Mouse (Mus musculus) CH12.LX (cell line): Measurements from ENCODE around the gene Olfr643.

Experiments used
- CHD1 ChIP-seq: IDR thresholded peaks from 2 replicates; pipeline ENCODE4 v1.6.1; 2012; ENCODE audit warnings: low read depth, low read length, improper control_type of control experiment, inconsistent platforms
- CHD2 ChIP-seq: IDR thresholded peaks from 2 replicates; pipeline ENCODE4 v1.6.1; 2011; ENCODE audit warnings: low read length, improper control_type of control experiment
- CTCF ChIP-seq, 2 experiments: IDR thresholded peaks in 1 of 2; conservative IDR thresholded peaks in 1 of 2; 2 replicates each; pipeline ENCODE4 v1.5.1; 2011 to 2012; ENCODE audit warnings: low read depth in 2 of 2, low read length in 2 of 2, improper control_type of control experiment in 1 of 2, inconsistent platforms in 1 of 2, mild to moderate bottlenecking in 1 of 2, moderate library complexity in 1 of 2
- E2F4 ChIP-seq: IDR thresholded peaks from 2 replicates; pipeline ENCODE4 v1.6.1; 2011; ENCODE audit warnings: low read depth, low read length, improper control_type of control experiment; ENCODE audit not compliant: insufficient replicate concordance
- GABPA ChIP-seq: IDR thresholded peaks from 2 replicates; pipeline ENCODE4 v1.6.1; 2012; ENCODE audit warnings: low read depth, low read length, improper control_type of control experiment, inconsistent platforms; ENCODE audit not compliant: insufficient replicate concordance
- HCFC1 ChIP-seq: IDR thresholded peaks from 2 replicates; pipeline ENCODE4 v1.6.1; 2012; ENCODE audit warnings: low read depth, mild to moderate bottlenecking, inconsistent platforms, low read length, improper control_type of control experiment
- JUND ChIP-seq: conservative IDR thresholded peaks from 2 replicates; pipeline ENCODE4 v1.6.1; 2011; ENCODE audit warnings: low read depth, low read length, improper control_type of control experiment
- KAT2A ChIP-seq: IDR thresholded peaks from 2 replicates; pipeline ENCODE4 v1.6.1; 2012; ENCODE audit warnings: low read length, improper control_type of control experiment, inconsistent platforms; ENCODE audit not compliant: insufficient replicate concordance
- NRF1 ChIP-seq: IDR thresholded peaks from 2 replicates; pipeline ENCODE4 v1.6.1; 2014; ENCODE audit warnings: low read depth, mild to moderate bottlenecking, inconsistent platforms, low read length, improper control_type of control experiment, moderate library complexity
- POLR2A ChIP-seq: IDR thresholded peaks from 2 replicates; pipeline ENCODE4 v1.6.1; 2011; ENCODE audit warnings: low read depth, mild to moderate bottlenecking, improper control_type of control experiment, low read length
- TBP ChIP-seq: conservative IDR thresholded peaks from 2 replicates; pipeline ENCODE4 v1.6.1; 2011; ENCODE audit warnings: low read depth, low read length, improper control_type of control experiment
- ZC3H11A ChIP-seq: IDR thresholded peaks from 2 replicates; pipeline ENCODE4 v1.6.1; 2012; ENCODE audit warnings: low read depth, mild to moderate bottlenecking, inconsistent platforms, low read length, improper control_type of control experiment
- ZMIZ1 ChIP-seq: IDR thresholded peaks from 2 replicates; pipeline ENCODE4 v1.6.1; 2012; ENCODE audit warnings: low read depth, mild to moderate bottlenecking, inconsistent platforms, low read length, improper control_type of control experiment
- ZNF384 ChIP-seq: IDR thresholded peaks from 2 replicates; pipeline ENCODE4 v1.6.1; 2012; ENCODE audit warnings: low read depth, low read length, improper control_type of control experiment, inconsistent platforms

- TF ChIP-seq JUND (no peak), ZMIZ1 (no peak), CTCF (conservative IDR thresholded peaks at IDR 0.05 in 1 of 2, IDR thresholded peaks at IDR 0.05 in 1 of 2; ENCODE audit: low read depth in 2 of 2, low read length in 2 of 2) (no peak), POLR2A (no peak), TBP (no peak), HCFC1 (no peak), CHD1 (no peak), CHD2 (no peak), GABPA (no peak), ZNF384 (no peak), KAT2A (no peak), ZC3H11A (no peak), E2F4 (no peak), NRF1 (no peak)
Observed at GRCm38 (mm10) chr7:104017203-104017602, 120.0 kb downstream of the Olfr643 start, which contains the start of gene Olfr639.
